Mouse (Mus musculus): ENCODE measurements around the gene Tut4. TPM values are rescaled to one million over a fixed set of nuclear protein-coding genes. Genes with fewer than 3 reads are reported as not detected.

The Tut4 gene
- polyA plus RNA-seq, 1 experiment from 2014 or later: 40.5 TPM

GRCm38 (mm10) chr4:108565026-108565425, 105.8 kb downstream of the Tut4 start:
- DNase-seq (ENCODE audit: low spot score) (no peak), ATAC-seq (no peak)
- Histone ChIP-seq H3K27me3 (replicated peaks; ENCODE audit: insufficient read depth, low read length) (no peaks in the 10 kb centered on the region), H3K4me2 (replicated peaks; ENCODE audit: low read depth, low read length) (no peak overlapping the region), H3K4me1 (ENCODE audit: insufficient read depth, low read depth, low read length) (no peaks in the 10 kb centered on the region), H3K36me3 (ENCODE audit: insufficient read depth, low read length) (peaks cover 51% of the 10 kb centered on the region; the same call in 1 of the 2 replicates), H3K9ac (replicated peaks; ENCODE audit: low read depth) (no peak overlapping the region), H3K9me3 (ENCODE audit: low read length) (no peaks in the 10 kb centered on the region), H3K27ac (ENCODE audit: low read length) (no peak overlapping the region), H3K4me3 (ENCODE audit: low read depth, low read length) (no peak overlapping the region)
- 74% methylated on average over 1 of the region's 1 CpGs for WGBS
- no peak for TF ChIP-seq EP300 (IDR thresholded peaks at IDR 0.05)
- no peak for TF ChIP-seq CTCF (IDR thresholded peaks at IDR 0.05)

DNA sequence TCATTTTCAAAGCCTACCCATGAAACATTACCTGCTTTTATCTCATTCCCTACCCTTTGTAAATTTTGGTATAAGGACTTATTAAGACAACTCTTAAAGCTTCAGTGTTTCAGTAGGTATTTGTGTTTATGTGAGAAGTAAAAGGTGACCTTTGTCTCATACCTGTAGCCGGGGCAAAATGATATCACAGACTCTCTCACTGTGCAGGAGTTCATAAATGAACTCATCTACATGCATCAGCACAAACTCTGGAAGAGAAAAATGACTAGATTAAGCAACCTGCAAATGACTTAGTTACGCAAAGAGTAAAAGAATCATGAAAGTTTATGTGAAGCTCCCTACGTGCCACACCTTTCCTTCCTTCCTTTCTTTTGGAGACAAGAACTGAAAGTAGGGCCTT, 113.4 kb downstream of the Tut4 start:
- WGBS: 92% methylated on average over 3 of the region's 3 CpGs
- TF ChIP-seq CTCF (IDR thresholded peaks at IDR 0.05): no peak
- no peak for TF ChIP-seq EP300 (IDR thresholded peaks at IDR 0.05)
- no peaks in the 10 kb centered on the region for H3K9me3 ChIP-seq (ENCODE audit: low read length)
- no peak overlapping the region for H3K4me3 ChIP-seq (ENCODE audit: low read depth, low read length)
- H3K36me3 ChIP-seq (ENCODE audit: insufficient read depth, low read length): peaks cover 33% of the 10 kb centered on the region
- no peaks in the 10 kb centered on the region for H3K4me1 ChIP-seq (ENCODE audit: insufficient read depth, low read depth, low read length)
- no peak overlapping the region for H3K27ac ChIP-seq (ENCODE audit: low read length)
- no peak overlapping the region for H3K4me2 ChIP-seq (replicated peaks; ENCODE audit: low read depth, low read length)
- H3K9ac ChIP-seq (replicated peaks; ENCODE audit: low read depth): no peak overlapping the region
- ATAC-seq (no peak), DNase-seq (ENCODE audit: low spot score) (no peak)
- no peaks in the 10 kb centered on the region for H3K27me3 ChIP-seq (replicated peaks; ENCODE audit: insufficient read depth, low read length)

DNA sequence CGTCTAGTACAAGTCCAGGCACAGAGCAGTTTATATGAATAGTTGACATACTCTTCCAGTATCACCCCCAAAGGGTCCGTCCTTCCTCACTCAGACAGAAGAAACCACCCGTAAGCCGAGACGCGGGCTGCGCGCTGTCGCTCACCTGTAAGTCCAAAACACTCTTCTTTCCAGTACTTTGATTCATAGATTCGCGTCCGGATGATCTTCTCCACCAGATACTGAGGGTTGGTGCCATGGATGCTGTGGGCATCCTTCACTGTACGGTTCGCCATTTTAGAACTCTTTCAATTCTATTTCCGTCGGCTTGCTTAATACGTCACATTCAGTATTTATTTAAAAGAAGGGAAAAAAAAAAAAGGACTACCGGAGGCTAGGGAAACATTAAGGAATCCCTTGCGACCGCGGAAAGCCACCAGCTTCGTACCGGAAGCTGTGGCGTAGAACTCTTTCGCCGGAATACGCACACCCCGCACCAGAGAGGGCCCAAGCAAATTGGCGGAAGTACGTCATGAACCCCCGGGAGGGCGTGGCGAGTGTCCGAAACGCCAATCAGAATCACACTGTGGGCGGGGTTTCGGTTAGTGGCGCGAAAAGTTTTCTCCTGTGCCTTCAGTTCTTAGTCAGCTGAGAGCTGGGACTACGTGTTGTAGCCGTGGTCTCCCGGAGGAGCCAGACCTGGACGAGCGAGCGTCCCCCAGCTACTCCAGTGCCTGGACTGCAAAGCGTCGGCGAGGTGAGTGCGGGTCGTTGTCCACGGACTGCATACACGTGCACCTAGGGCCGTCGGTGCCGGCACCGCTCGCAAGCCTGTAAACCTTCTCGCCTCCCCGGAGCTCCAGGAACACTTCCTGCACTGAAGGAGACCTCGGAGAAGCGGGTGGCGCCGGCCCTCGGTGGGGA, 119.9 kb downstream of the Tut4 start, which contains the start of the genes Prpf38a and Orc1:
Gene Prpf38a (minus strand): TSS at position 497 of the 903 bp plus-strand sequence.
Gene Orc1 (plus strand): TSS at position 584 of the 903 bp plus-strand sequence.
- DNase-seq (ENCODE audit: low spot score) (peak; percentile 97), ATAC-seq (peak; percentile 100)
- H3K9ac ChIP-seq (replicated peaks; ENCODE audit: low read depth): peak within 1 kb of the TSS; percentile 46
- no peaks in the 10 kb centered on the region for H3K27me3 ChIP-seq (replicated peaks; ENCODE audit: insufficient read depth, low read length)
- H3K4me3 ChIP-seq (ENCODE audit: low read depth, low read length): peak within 1 kb of the TSS; percentile 66
- WGBS: under 1% methylated on average over 64 of the region's 64 CpGs
- H3K36me3 ChIP-seq (ENCODE audit: insufficient read depth, low read length): no peaks in the 10 kb centered on the region
- H3K4me1 ChIP-seq (ENCODE audit: insufficient read depth, low read depth, low read length): no peaks in the 10 kb centered on the region
- H3K4me2 ChIP-seq (replicated peaks; ENCODE audit: low read depth, low read length): peak within 1 kb of the TSS; percentile 79
- no peak for TF ChIP-seq EP300 (IDR thresholded peaks at IDR 0.05)
- TF ChIP-seq CTCF (IDR thresholded peaks at IDR 0.05): no peak
- H3K9me3 ChIP-seq (ENCODE audit: low read length): no peaks in the 10 kb centered on the region
- H3K27ac ChIP-seq (ENCODE audit: low read length): peak within 1 kb of the TSS; percentile 75

DNA sequence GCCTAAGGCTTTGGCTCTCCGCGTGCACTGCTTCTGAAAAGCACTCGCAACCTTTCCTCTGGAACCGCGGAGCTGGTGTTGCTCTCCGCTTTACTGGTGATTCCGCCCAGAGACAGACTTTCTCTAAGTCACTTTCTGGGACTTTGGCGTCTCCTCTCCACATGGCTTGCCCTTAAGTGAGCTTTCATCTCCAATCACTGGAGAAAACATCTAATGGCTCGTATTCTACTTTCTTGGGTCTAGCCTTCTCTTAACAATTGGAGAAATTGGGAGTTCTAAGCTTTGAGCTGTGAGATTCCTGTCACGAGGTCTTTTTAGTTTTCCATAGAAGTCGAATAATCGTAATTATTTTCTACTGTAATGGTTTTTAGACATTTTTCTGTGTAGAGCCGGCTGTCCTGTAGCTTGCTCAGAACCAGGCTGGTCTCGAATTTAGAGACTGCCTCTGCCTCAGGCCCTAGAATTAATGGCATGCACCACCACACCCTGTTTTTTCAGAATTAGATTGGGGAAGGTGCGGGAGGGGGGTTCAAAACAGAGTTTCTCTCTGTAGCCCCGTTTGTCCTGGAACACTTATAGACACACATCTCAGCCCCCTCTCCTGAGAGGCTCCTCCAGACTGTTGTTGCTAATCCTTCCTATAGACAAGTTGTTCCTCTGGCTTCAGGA, 120.7 kb downstream of the Tut4 start:
- Histone ChIP-seq H3K9ac (replicated peaks; ENCODE audit: low read depth) (peak overlapping the region; percentile 46; the same call in 1 of the 2 replicates), H3K27ac (ENCODE audit: low read length) (no peak overlapping the region), H3K9me3 (ENCODE audit: low read length) (no peaks in the 10 kb centered on the region), H3K4me1 (ENCODE audit: insufficient read depth, low read depth, low read length) (no peaks in the 10 kb centered on the region), H3K36me3 (ENCODE audit: insufficient read depth, low read length) (no peaks in the 10 kb centered on the region), H3K4me3 (ENCODE audit: low read depth, low read length) (peak overlapping the region; percentile 66), H3K27me3 (replicated peaks; ENCODE audit: insufficient read depth, low read length) (no peaks in the 10 kb centered on the region), H3K4me2 (replicated peaks; ENCODE audit: low read depth, low read length) (peak overlapping the region; percentile 79)
- WGBS: 1% methylated on average over 16 of the region's 16 CpGs
- ATAC-seq: no peak
- DNase-seq (ENCODE audit: low spot score): no peak
- TF ChIP-seq CTCF (IDR thresholded peaks at IDR 0.05) (no peak), EP300 (IDR thresholded peaks at IDR 0.05) (no peak)

- H3K4me3 ChIP-seq (ENCODE audit: low read depth, low read length): no peak overlapping the region
- H3K27me3 ChIP-seq (replicated peaks; ENCODE audit: insufficient read depth, low read length): no peaks in the 10 kb centered on the region
- TF ChIP-seq EP300 (IDR thresholded peaks at IDR 0.05): no peak
- no peak for TF ChIP-seq CTCF (IDR thresholded peaks at IDR 0.05)
- H3K4me2 ChIP-seq (replicated peaks; ENCODE audit: low read depth, low read length): no peak overlapping the region
- H3K9ac ChIP-seq (replicated peaks; ENCODE audit: low read depth): no peak overlapping the region
- DNase-seq (ENCODE audit: low spot score): no peak
- no peaks in the 10 kb centered on the region for H3K4me1 ChIP-seq (ENCODE audit: insufficient read depth, low read depth, low read length)
- H3K36me3 ChIP-seq (ENCODE audit: insufficient read depth, low read length): no peaks in the 10 kb centered on the region
- no peak for ATAC-seq
- H3K27ac ChIP-seq (ENCODE audit: low read length): no peak overlapping the region
- WGBS: 80% methylated on average over 2 of the region's 2 CpGs
- no peaks in the 10 kb centered on the region for H3K9me3 ChIP-seq (ENCODE audit: low read length)
These were observed 134.2 kb downstream of the Tut4 start for GRCm38 (mm10) chr4:108593376-108593775.

- DNase-seq (ENCODE audit: low spot score) (no peak), ATAC-seq (no peak)
- no peak for TF ChIP-seq CTCF (IDR thresholded peaks at IDR 0.05)
- no peak for TF ChIP-seq EP300 (IDR thresholded peaks at IDR 0.05)
- H3K27me3 ChIP-seq (replicated peaks; ENCODE audit: insufficient read depth, low read length): no peaks in the 10 kb centered on the region
- 78% methylated on average over 1 of the region's 1 CpGs for WGBS
- H3K4me2 ChIP-seq (replicated peaks; ENCODE audit: low read depth, low read length): no peak overlapping the region
- H3K4me3 ChIP-seq (ENCODE audit: low read depth, low read length): no peak overlapping the region
- no peak overlapping the region for H3K27ac ChIP-seq (ENCODE audit: low read length)
- no peaks in the 10 kb centered on the region for H3K4me1 ChIP-seq (ENCODE audit: insufficient read depth, low read depth, low read length)
- no peaks in the 10 kb centered on the region for H3K9me3 ChIP-seq (ENCODE audit: low read length)
- H3K9ac ChIP-seq (replicated peaks; ENCODE audit: low read depth): no peak overlapping the region
- H3K36me3 ChIP-seq (ENCODE audit: insufficient read depth, low read length): no peaks in the 10 kb centered on the region
These were observed 136.6 kb downstream of the Tut4 start for GRCm38 (mm10) chr4:108595785-108596184.

Data from lung, postnatal 0 days (tissue).